Mouse (Mus musculus): Measurements from ENCODE around the gene Sost. TPM values are rescaled to one million over a fixed set of nuclear protein-coding genes. Genes with fewer than 3 reads are reported as not detected.
A peak's percentile ranks its signal among the peaks of the same experiment; 100 is the strongest.

The Sost gene
- polyA plus RNA-seq (2015; fragmentation: Nextera tagmentation; extraction: Ambion mirVana): 2.3 and 2.4 TPM in 2 replicates

- Histone ChIP-seq H3K27me3 (ENCODE audit: control insufficient read depth, insufficient read depth, low read length) (peaks cover 39% of the 10 kb centered on the region), H3K4me3 (ENCODE audit: low read length) (peak within 1 kb of the TSS; percentile 3; the same call in 1 of the 2 replicates), H3K9ac (ENCODE audit: low read length) (no peak within 1 kb of the TSS), H3K4me2 (ENCODE audit: low read depth, low read length) (no peak within 1 kb of the TSS), H3K4me1 (ENCODE audit: control insufficient read depth, insufficient read depth, low read length) (peaks cover 25% of the 10 kb centered on the region), H3K27ac (ENCODE audit: low read length) (no peak within 1 kb of the TSS), H3K9me3 (replicated peaks; ENCODE audit: control insufficient read depth, low read length) (no peaks in the 10 kb centered on the region), H3K36me3 (ENCODE audit: control insufficient read depth, insufficient read depth) (no peaks in the 10 kb centered on the region)
- 26% methylated on average over 9 of the region's 10 CpGs for WGBS
- 0 out of 2 replicates have a peak, but pooled peaks have one; percentile 12 for ATAC-seq (replicated peaks; ENCODE audit: extremely low read depth, insufficient read depth, low FRiP score)
These were observed at the start of gene Sost for GRCm38 (mm10) chr11:101966965-101967614. Sost (minus strand) TSS chr11:101967015.

DNA sequence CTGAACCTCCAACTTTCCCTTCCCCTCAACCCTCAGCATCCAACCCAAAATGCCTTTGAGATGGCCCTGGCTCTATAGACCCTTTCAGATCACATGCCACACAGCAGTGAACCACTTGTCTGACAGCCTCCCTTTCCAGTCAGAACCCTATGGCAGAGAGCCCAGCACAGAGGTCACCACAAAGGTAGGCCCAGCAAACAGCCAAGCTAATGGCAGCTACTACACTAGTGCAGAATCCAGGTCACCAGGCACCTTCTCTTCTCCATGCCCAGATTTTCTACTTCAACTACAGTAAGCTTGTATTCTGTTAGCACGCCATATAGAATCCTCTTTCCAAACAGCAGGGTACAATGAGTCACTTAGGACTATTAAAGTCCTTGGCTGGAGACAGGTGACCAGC lies 49.3 kb upstream of the Sost start:
- no peaks in the 10 kb centered on the region for H3K4me1 ChIP-seq (ENCODE audit: control insufficient read depth, insufficient read depth, low read length)
- no peaks in the 10 kb centered on the region for H3K36me3 ChIP-seq (ENCODE audit: control insufficient read depth, insufficient read depth)
- peak; percentile 49; the same call in 1 of the 2 replicates for ATAC-seq (replicated peaks; ENCODE audit: extremely low read depth, insufficient read depth, low FRiP score)
- 95% methylated on average over 1 of the region's 1 CpGs for WGBS
- 0 out of 2 replicates have a peak, but pooled peaks cover 3% of the 10 kb centered on the region for H3K9me3 ChIP-seq (replicated peaks; ENCODE audit: control insufficient read depth, low read length)
- no peak overlapping the region for H3K4me3 ChIP-seq (ENCODE audit: low read length)
- no peak overlapping the region for H3K4me2 ChIP-seq (ENCODE audit: low read depth, low read length)
- peak overlapping the region; percentile 64 for H3K27ac ChIP-seq (ENCODE audit: low read length)
- no peak overlapping the region; the same call in 1 of the 2 replicates for H3K9ac ChIP-seq (ENCODE audit: low read length)
- H3K27me3 ChIP-seq (ENCODE audit: control insufficient read depth, insufficient read depth, low read length): 0 out of 2 replicates have a peak, but pooled peaks cover 2% of the 10 kb centered on the region

GRCm38 (mm10) chr11:102015472-102015871 lies 48.7 kb upstream of the Sost start:
- H3K36me3 ChIP-seq (ENCODE audit: control insufficient read depth, insufficient read depth): no peaks in the 10 kb centered on the region
- ATAC-seq (replicated peaks; ENCODE audit: extremely low read depth, insufficient read depth, low FRiP score): no peak
- WGBS: 73% methylated on average over 6 of the region's 6 CpGs
- H3K4me3 ChIP-seq (ENCODE audit: low read length): no peak overlapping the region
- H3K9ac ChIP-seq (ENCODE audit: low read length): no peak overlapping the region
- no peak overlapping the region for H3K27ac ChIP-seq (ENCODE audit: low read length)
- 0 out of 2 replicates have a peak, but pooled peaks cover 2% of the 10 kb centered on the region for H3K27me3 ChIP-seq (ENCODE audit: control insufficient read depth, insufficient read depth, low read length)
- H3K4me2 ChIP-seq (ENCODE audit: low read depth, low read length): no peak overlapping the region
- 0 out of 2 replicates have a peak, but pooled peaks cover 3% of the 10 kb centered on the region for H3K9me3 ChIP-seq (replicated peaks; ENCODE audit: control insufficient read depth, low read length)
- no peaks in the 10 kb centered on the region for H3K4me1 ChIP-seq (ENCODE audit: control insufficient read depth, insufficient read depth, low read length)

- Histone ChIP-seq H3K9me3 (replicated peaks; ENCODE audit: control insufficient read depth, low read length) (0 out of 2 replicates have a peak, but pooled peaks cover 3% of the 10 kb centered on the region), H3K4me3 (ENCODE audit: low read length) (no peak overlapping the region), H3K27ac (ENCODE audit: low read length) (no peak overlapping the region), H3K27me3 (ENCODE audit: control insufficient read depth, insufficient read depth, low read length) (0 out of 2 replicates have a peak, but pooled peaks cover 2% of the 10 kb centered on the region), H3K4me1 (ENCODE audit: control insufficient read depth, insufficient read depth, low read length) (no peaks in the 10 kb centered on the region; the same call in 1 of the 2 replicates), H3K36me3 (ENCODE audit: control insufficient read depth, insufficient read depth) (no peaks in the 10 kb centered on the region), H3K9ac (ENCODE audit: low read length) (no peak overlapping the region), H3K4me2 (ENCODE audit: low read depth, low read length) (no peak overlapping the region)
- WGBS: 74% methylated on average over 8 of the region's 8 CpGs
- ATAC-seq (replicated peaks; ENCODE audit: extremely low read depth, insufficient read depth, low FRiP score): no peak
These were observed 46.4 kb upstream of the Sost start for GRCm38 (mm10) chr11:102013201-102013600.

DNA sequence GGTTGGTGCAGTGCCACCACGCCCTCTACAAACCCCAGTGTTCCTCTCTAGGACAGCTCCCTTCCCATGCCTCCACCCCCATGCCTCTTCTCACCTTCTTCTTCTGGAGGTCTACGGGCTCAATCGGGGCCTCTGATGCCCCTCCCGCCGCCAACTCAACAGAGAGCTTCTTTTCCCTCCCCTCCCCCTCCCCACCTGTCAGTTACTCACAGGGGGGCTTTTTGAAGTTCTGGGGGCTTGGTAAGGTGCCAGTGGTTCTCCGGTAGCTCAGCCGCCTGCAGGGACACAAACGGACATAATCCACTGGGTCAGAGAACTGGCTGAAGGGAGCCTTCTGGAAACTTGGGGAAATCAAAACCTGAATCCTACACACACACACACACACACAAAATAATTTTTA lies 44.7 kb upstream of the Sost start:
- H3K36me3 ChIP-seq (ENCODE audit: control insufficient read depth, insufficient read depth): no peaks in the 10 kb centered on the region
- no peak overlapping the region for H3K4me2 ChIP-seq (ENCODE audit: low read depth, low read length)
- 0 out of 2 replicates have a peak, but pooled peaks cover 2% of the 10 kb centered on the region for H3K27me3 ChIP-seq (ENCODE audit: control insufficient read depth, insufficient read depth, low read length)
- H3K9me3 ChIP-seq (replicated peaks; ENCODE audit: control insufficient read depth, low read length): no peaks in the 10 kb centered on the region
- H3K4me1 ChIP-seq (ENCODE audit: control insufficient read depth, insufficient read depth, low read length): no peaks in the 10 kb centered on the region; the same call in 1 of the 2 replicates
- H3K9ac ChIP-seq (ENCODE audit: low read length): no peak overlapping the region
- no peak for ATAC-seq (replicated peaks; ENCODE audit: extremely low read depth, insufficient read depth, low FRiP score)
- 75% methylated on average over 8 of the region's 8 CpGs for WGBS
- no peak overlapping the region for H3K27ac ChIP-seq (ENCODE audit: low read length)
- no peak overlapping the region for H3K4me3 ChIP-seq (ENCODE audit: low read length)

DNA sequence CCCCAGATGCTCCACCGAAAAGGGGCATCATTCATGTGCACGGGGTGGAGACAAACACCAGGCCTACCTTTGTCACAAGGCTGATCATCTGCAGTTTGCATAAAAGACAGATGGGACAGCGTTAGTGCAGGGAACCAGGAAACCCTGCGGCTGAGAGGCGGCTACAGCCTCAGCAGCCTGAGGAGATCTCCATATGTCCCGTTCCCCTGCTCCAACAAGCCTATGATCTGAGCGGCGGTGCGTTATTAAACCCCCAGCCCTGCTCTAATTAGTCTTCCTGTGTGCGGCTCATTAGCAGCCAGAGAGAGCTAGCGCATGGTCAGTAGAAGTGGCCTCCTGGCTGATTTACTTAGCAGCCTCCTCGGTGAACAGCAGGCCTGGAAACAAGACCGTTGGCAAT lies 43.3 kb upstream of the Sost start:
- H3K9ac ChIP-seq (ENCODE audit: low read length): no peak overlapping the region
- no peak overlapping the region for H3K4me3 ChIP-seq (ENCODE audit: low read length)
- H3K27me3 ChIP-seq (ENCODE audit: control insufficient read depth, insufficient read depth, low read length): 0 out of 2 replicates have a peak, but pooled peaks cover 2% of the 10 kb centered on the region
- no peak overlapping the region for H3K4me2 ChIP-seq (ENCODE audit: low read depth, low read length)
- ATAC-seq (replicated peaks; ENCODE audit: extremely low read depth, insufficient read depth, low FRiP score): no peak
- H3K27ac ChIP-seq (ENCODE audit: low read length): no peak overlapping the region
- 78% methylated on average over 13 of the region's 13 CpGs for WGBS
- no peaks in the 10 kb centered on the region for H3K36me3 ChIP-seq (ENCODE audit: control insufficient read depth, insufficient read depth)
- H3K9me3 ChIP-seq (replicated peaks; ENCODE audit: control insufficient read depth, low read length): no peaks in the 10 kb centered on the region
- no peaks in the 10 kb centered on the region; the same call in 1 of the 2 replicates for H3K4me1 ChIP-seq (ENCODE audit: control insufficient read depth, insufficient read depth, low read length)

DNA sequence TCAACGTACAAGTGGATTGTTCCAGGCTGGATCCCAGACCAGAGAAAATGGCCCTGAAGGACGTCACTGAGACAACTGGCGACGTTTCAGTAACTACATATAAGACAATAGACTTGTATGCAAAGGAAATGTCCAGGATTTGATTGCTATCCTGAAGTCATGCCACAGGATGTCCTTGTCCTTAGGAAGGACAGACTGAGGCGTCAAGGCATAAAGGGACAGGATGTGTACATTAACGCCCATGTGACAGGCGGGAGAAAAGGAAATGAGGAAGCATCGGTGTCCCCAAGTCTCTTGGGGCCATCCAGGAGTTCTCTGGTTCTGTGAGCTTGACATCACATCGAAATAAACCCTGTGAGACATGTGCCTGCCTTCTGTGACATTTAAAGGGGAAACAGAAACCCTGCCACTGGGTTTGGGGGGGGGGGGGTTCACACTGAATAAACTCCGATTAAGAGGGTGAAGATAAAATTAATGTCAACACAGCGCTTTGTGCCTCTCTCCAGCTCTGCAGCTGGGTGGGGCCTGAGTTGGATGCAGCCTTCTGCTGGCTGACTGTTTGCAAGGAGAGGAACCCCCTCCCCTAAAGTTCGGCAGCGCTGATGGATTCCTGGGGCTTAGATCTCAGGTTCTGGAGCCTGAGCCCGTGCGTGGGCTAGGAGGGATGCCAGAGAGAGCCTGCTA lies 42.3 kb upstream of the Sost start:
- Histone ChIP-seq H3K27ac (ENCODE audit: low read length) (peak overlapping the region; percentile 31; the same call in 1 of the 2 replicates), H3K4me3 (ENCODE audit: low read length) (no peak overlapping the region), H3K4me1 (ENCODE audit: control insufficient read depth, insufficient read depth, low read length) (no peaks in the 10 kb centered on the region; the same call in 1 of the 2 replicates), H3K27me3 (ENCODE audit: control insufficient read depth, insufficient read depth, low read length) (0 out of 2 replicates have a peak, but pooled peaks cover 2% of the 10 kb centered on the region), H3K4me2 (ENCODE audit: low read depth, low read length) (no peak overlapping the region), H3K36me3 (ENCODE audit: control insufficient read depth, insufficient read depth) (no peaks in the 10 kb centered on the region), H3K9ac (ENCODE audit: low read length) (peak overlapping the region; percentile 16; the same call in 1 of the 2 replicates), H3K9me3 (replicated peaks; ENCODE audit: control insufficient read depth, low read length) (no peaks in the 10 kb centered on the region)
- WGBS: 58% methylated on average over 15 of the region's 15 CpGs
- peak; percentile 74 for ATAC-seq (replicated peaks; ENCODE audit: extremely low read depth, insufficient read depth, low FRiP score)

GRCm38 (mm10) chr11:102008372-102008771 lies 41.6 kb upstream of the Sost start:
- Histone ChIP-seq H3K27me3 (ENCODE audit: control insufficient read depth, insufficient read depth, low read length) (0 out of 2 replicates have a peak, but pooled peaks cover 2% of the 10 kb centered on the region), H3K27ac (ENCODE audit: low read length) (peak overlapping the region; percentile 2; the same call in 1 of the 2 replicates), H3K4me3 (ENCODE audit: low read length) (no peak overlapping the region), H3K9ac (ENCODE audit: low read length) (no peak overlapping the region), H3K4me2 (ENCODE audit: low read depth, low read length) (no peak overlapping the region), H3K4me1 (ENCODE audit: control insufficient read depth, insufficient read depth, low read length) (no peaks in the 10 kb centered on the region; the same call in 1 of the 2 replicates), H3K36me3 (ENCODE audit: control insufficient read depth, insufficient read depth) (no peaks in the 10 kb centered on the region), H3K9me3 (replicated peaks; ENCODE audit: control insufficient read depth, low read length) (no peaks in the 10 kb centered on the region)
- 88% methylated on average over 8 of the region's 8 CpGs for WGBS
- no peak for ATAC-seq (replicated peaks; ENCODE audit: extremely low read depth, insufficient read depth, low FRiP score)

DNA sequence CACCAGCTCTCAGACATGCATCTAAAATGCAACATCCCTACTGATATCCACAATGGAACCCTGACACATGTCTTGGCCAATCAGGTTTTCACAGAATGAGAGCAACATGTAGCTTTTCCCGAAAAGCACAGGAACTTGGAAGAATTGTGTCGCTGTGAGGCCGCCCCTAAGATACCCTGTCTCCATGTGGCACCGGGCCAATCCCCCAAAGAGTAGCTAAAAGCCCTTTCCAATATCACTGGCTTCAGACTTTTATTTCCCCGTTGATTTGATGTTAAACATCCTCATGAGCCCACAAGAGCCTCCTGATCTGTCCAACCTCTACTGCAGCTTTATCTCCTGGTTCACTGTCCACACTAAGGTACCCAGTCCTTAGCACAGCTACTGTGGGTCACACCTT lies 39.9 kb upstream of the Sost start:
- Histone ChIP-seq H3K9me3 (replicated peaks; ENCODE audit: control insufficient read depth, low read length) (no peaks in the 10 kb centered on the region), H3K4me2 (ENCODE audit: low read depth, low read length) (no peak overlapping the region), H3K4me1 (ENCODE audit: control insufficient read depth, insufficient read depth, low read length) (no peaks in the 10 kb centered on the region; the same call in 1 of the 2 replicates), H3K27ac (ENCODE audit: low read length) (no peak overlapping the region), H3K36me3 (ENCODE audit: control insufficient read depth, insufficient read depth) (no peaks in the 10 kb centered on the region), H3K27me3 (ENCODE audit: control insufficient read depth, insufficient read depth, low read length) (no peaks in the 10 kb centered on the region), H3K9ac (ENCODE audit: low read length) (no peak overlapping the region), H3K4me3 (ENCODE audit: low read length) (no peak overlapping the region)
- WGBS: 79% methylated on average over 5 of the region's 5 CpGs
- no peak for ATAC-seq (replicated peaks; ENCODE audit: extremely low read depth, insufficient read depth, low FRiP score)
